Mouse (Mus musculus) forebrain, embryonic 15.5 days (tissue): ENCODE measurements at regions not wholly inside any gene's neighbourhood (a gene's known extent, or its start where the extent isn't known, plus 50 kb on each side); places are given as distances from the start of the nearest gene placed in this dataset.
"Not testable (repeated sequence)": the region's sequence is repeated elsewhere in the genome, so short reads cannot be mapped to it uniquely, and the experiment has no call there.

Experiments
- ATAC-seq: fragments of 200-750 bp; cut with Nextera tagmentation; replicated peaks from 2 replicates; pipeline ENCODE4 v1.8.0; 2017; ENCODE audit warnings: mild to moderate bottlenecking, moderate TSS enrichment, moderate library complexity
- H3K27ac ChIP-seq: fragments of 300-500 bp; sonication (generic); replicated peaks from 2 replicates; pipeline ENCODE4 v1.5.1; 2015; ENCODE audit warnings: mild to moderate bottlenecking, inconsistent platforms
- H3K27me3 ChIP-seq: fragments of 300-500 bp; sonication (generic); 2 replicates; pipeline ENCODE4 v1.6.1; 2015; ENCODE audit warnings: inconsistent platforms
- H3K36me3 ChIP-seq: fragments of 300-500 bp; sonication (generic); 2 replicates; pipeline ENCODE4 v1.6.1; 2015; ENCODE audit warnings: mild to moderate bottlenecking, inconsistent platforms
- H3K4me1 ChIP-seq: fragments of 300-500 bp; sonication (generic); 2 replicates; pipeline ENCODE4 v1.6.1; 2015; ENCODE audit warnings: inconsistent platforms
- H3K4me2 ChIP-seq: fragments of 300-500 bp; sonication (generic); replicated peaks from 2 replicates; pipeline ENCODE4 v1.6.1; 2015; ENCODE audit warnings: mild to moderate bottlenecking, inconsistent platforms
- H3K4me3 ChIP-seq: fragments of 300-500 bp; sonication (generic); 2 replicates; pipeline ENCODE4 v1.5.1; 2015; ENCODE audit warnings: mild to moderate bottlenecking, inconsistent platforms
- H3K9ac ChIP-seq: fragments of 300-500 bp; sonication (generic); replicated peaks from 2 replicates; pipeline ENCODE4 v1.6.1; 2015; ENCODE audit warnings: mild to moderate bottlenecking, inconsistent platforms
- H3K9me3 ChIP-seq: fragments of 300-500 bp; sonication (generic); 2 replicates; pipeline ENCODE4 v1.6.1; 2016; ENCODE audit warnings: inconsistent platforms
- WGBS: fragments of 180-500 bp; shearing (Covaris S2); methylation state at CpG from one replicate; pipeline ENCODE4 v1.1.7; 2015; ENCODE audit warnings: mixed read lengths; 5-methylcytosine and 5-hydroxymethylcytosine counted together

- 84% methylated on average over 3 of the region's 3 CpGs for WGBS
- Histone ChIP-seq H3K36me3 (no peaks in the 10 kb centered on the region), H3K9ac (no peak overlapping the region), H3K4me1 (peaks cover 14% of the 10 kb centered on the region), H3K9me3 (no peaks in the 10 kb centered on the region), H3K4me2 (no peak overlapping the region), H3K27me3 (no peaks in the 10 kb centered on the region), H3K4me3 (no peak overlapping the region), H3K27ac (no peak overlapping the region)
- no peak for ATAC-seq
These were observed 337.6 kb downstream of the Tm4sf1 start for GRCm38 (mm10) chr3:56964156-56964555.

- Histone ChIP-seq H3K36me3 (no peaks in the 10 kb centered on the region), H3K27me3 (no peaks in the 10 kb centered on the region), H3K9ac (no peak overlapping the region), H3K4me2 (no peak overlapping the region), H3K4me1 (peaks cover 14% of the 10 kb centered on the region), H3K9me3 (no peaks in the 10 kb centered on the region), H3K4me3 (no peak overlapping the region), H3K27ac (peak overlapping the region; percentile 57; the same call in 1 of the 2 replicates)
- ATAC-seq: no peak; the same call in 1 of the 2 replicates
- 61% methylated on average over 3 of the region's 3 CpGs for WGBS
These were observed 338.5 kb downstream of the Tm4sf1 start for GRCm38 (mm10) chr3:56963251-56963650.

- Histone ChIP-seq H3K9ac (no peak overlapping the region), H3K4me1 (peaks cover 14% of the 10 kb centered on the region), H3K4me3 (no peak overlapping the region), H3K27ac (peak overlapping the region; percentile 57), H3K4me2 (no peak overlapping the region), H3K27me3 (no peaks in the 10 kb centered on the region), H3K9me3 (no peaks in the 10 kb centered on the region), H3K36me3 (no peaks in the 10 kb centered on the region)
- peak; percentile 94 for ATAC-seq
- WGBS: 10% methylated on average over 3 of the region's 3 CpGs
These were observed 339.4 kb downstream of the Tm4sf1 start for GRCm38 (mm10) chr3:56962248-56963013.

- Histone ChIP-seq H3K36me3 (no peaks in the 10 kb centered on the region), H3K4me1 (peaks cover 20% of the 10 kb centered on the region), H3K27ac (no peak overlapping the region), H3K4me3 (no peak overlapping the region), H3K27me3 (no peaks in the 10 kb centered on the region), H3K9ac (no peak overlapping the region), H3K9me3 (no peaks in the 10 kb centered on the region), H3K4me2 (no peak overlapping the region)
- WGBS: 81% methylated on average over 2 of the region's 2 CpGs
- ATAC-seq: no peak
These were observed 344.8 kb downstream of the Tm4sf1 start for GRCm38 (mm10) chr3:56956978-56957377.

GRCm38 (mm10) chr3:56955799-56956121, 346.0 kb downstream of the Tm4sf1 start:
- H3K27ac ChIP-seq: 0 out of 2 replicates have a peak overlapping the region, but pooled peaks have one; percentile 22
- H3K9me3 ChIP-seq: no peaks in the 10 kb centered on the region
- WGBS: 11% methylated on average over 2 of the region's 2 CpGs
- H3K27me3 ChIP-seq: no peaks in the 10 kb centered on the region
- H3K4me3 ChIP-seq: no peak overlapping the region
- H3K4me1 ChIP-seq: peaks cover 17% of the 10 kb centered on the region
- H3K9ac ChIP-seq: no peak overlapping the region
- no peaks in the 10 kb centered on the region for H3K36me3 ChIP-seq
- ATAC-seq: peak; percentile 12; the same call in 1 of the 2 replicates
- H3K4me2 ChIP-seq: no peak overlapping the region

GRCm38 (mm10) chr3:56955098-56955798, 346.5 kb downstream of the Tm4sf1 start:
- peak; percentile 93 for ATAC-seq
- H3K9ac ChIP-seq: no peak overlapping the region
- peaks cover 17% of the 10 kb centered on the region for H3K4me1 ChIP-seq
- no peak overlapping the region for H3K4me2 ChIP-seq
- 0 out of 2 replicates have a peak overlapping the region, but pooled peaks have one; percentile 22 for H3K27ac ChIP-seq
- no peaks in the 10 kb centered on the region for H3K27me3 ChIP-seq
- H3K4me3 ChIP-seq: no peak overlapping the region
- H3K36me3 ChIP-seq: no peaks in the 10 kb centered on the region
- H3K9me3 ChIP-seq: no peaks in the 10 kb centered on the region
- WGBS: 14% methylated on average over 7 of the region's 7 CpGs

GRCm38 (mm10) chr3:56942557-56942956, 359.2 kb downstream of the Tm4sf1 start:
- not testable (repeated sequence) for ATAC-seq, H3K4me2 ChIP-seq, H3K27ac ChIP-seq

GRCm38 (mm10) chr3:56928940-56929339, 372.8 kb downstream of the Tm4sf1 start:
- H3K9me3 ChIP-seq, H3K36me3 ChIP-seq, H3K27ac ChIP-seq, ATAC-seq, H3K4me2 ChIP-seq, H3K4me3 ChIP-seq, H3K4me1 ChIP-seq, H3K27me3 ChIP-seq, H3K9ac ChIP-seq: not testable (repeated sequence)
- WGBS: 90% methylated on average over 1 of the region's 2 CpGs

More at GRCm38 (mm10) chr3:56942557-56942956, 359.2 kb downstream of the Tm4sf1 start:
- not testable (repeated sequence) for H3K4me1 ChIP-seq, H3K36me3 ChIP-seq, H3K27me3 ChIP-seq, H3K9ac ChIP-seq, H3K9me3 ChIP-seq, H3K4me3 ChIP-seq
- WGBS: no CpG with 5 or more reads among the region's 1 CpGs

GRCm38 (mm10) chr3:56898491-56898890, 403.3 kb downstream of the Tm4sf1 start:
- Histone ChIP-seq H3K27ac (no peak overlapping the region), H3K9ac (no peak overlapping the region), H3K9me3 (no peaks in the 10 kb centered on the region), H3K27me3 (no peaks in the 10 kb centered on the region), H3K4me3 (no peak overlapping the region), H3K4me1 (no peaks in the 10 kb centered on the region), H3K4me2 (no peak overlapping the region), H3K36me3 (no peaks in the 10 kb centered on the region)
- WGBS: 87% methylated on average over 2 of the region's 2 CpGs
- ATAC-seq: no peak

GRCm38 (mm10) chr3:56877062-56877461, 424.7 kb downstream of the Tm4sf1 start:
- Histone ChIP-seq H3K9me3 (no peaks in the 10 kb centered on the region), H3K27ac (no peak overlapping the region), H3K4me2 (no peak overlapping the region), H3K9ac (no peak overlapping the region), H3K4me3 (no peak overlapping the region), H3K27me3 (no peaks in the 10 kb centered on the region), H3K36me3 (no peaks in the 10 kb centered on the region), H3K4me1 (no peaks in the 10 kb centered on the region)
- ATAC-seq: no peak
- 92% methylated on average over 4 of the region's 4 CpGs for WGBS

- 74% methylated on average over 1 of the region's 1 CpGs for WGBS
- H3K36me3 ChIP-seq: no peaks in the 10 kb centered on the region
- H3K9ac ChIP-seq: no peak overlapping the region
- no peaks in the 10 kb centered on the region for H3K27me3 ChIP-seq
- H3K4me2 ChIP-seq: no peak overlapping the region
- H3K9me3 ChIP-seq: no peaks in the 10 kb centered on the region
- no peak for ATAC-seq
- H3K4me3 ChIP-seq: no peak overlapping the region
- no peaks in the 10 kb centered on the region for H3K4me1 ChIP-seq
- H3K27ac ChIP-seq: no peak overlapping the region
These were observed 438.2 kb downstream of the Tm4sf1 start for GRCm38 (mm10) chr3:56863591-56863990.

GRCm38 (mm10) chr3:56859841-56860240, 441.9 kb downstream of the Tm4sf1 start:
- H3K4me2 ChIP-seq: no peak overlapping the region
- no peak overlapping the region for H3K4me3 ChIP-seq
- H3K36me3 ChIP-seq: no peaks in the 10 kb centered on the region
- H3K9me3 ChIP-seq: no peaks in the 10 kb centered on the region
- ATAC-seq: peak; percentile 74; the same call in 1 of the 2 replicates
- H3K4me1 ChIP-seq: no peaks in the 10 kb centered on the region
- no peaks in the 10 kb centered on the region for H3K27me3 ChIP-seq
- H3K27ac ChIP-seq: peak overlapping the region; percentile 70
- 84% methylated on average over 9 of the region's 9 CpGs for WGBS
- no peak overlapping the region for H3K9ac ChIP-seq
